17 mouse cellular contexts compared by ENCODE assay signal in genomic region chr7:117508090-117508489, GRCm38 (mm10).
DNase-seq lines count a peak whose midpoint lies in the region; ATAC-seq and TF ChIP-seq lines count a peak whose summit lies in the region.
"Had no signal": no experiment of that assay in that cellular context is flagged by ENCODE, and none has a peak within 500 bp of the region (broad histone marks: within the 10 kb centered on the region; RNA-seq: fewer than 3 reads in every experiment).

No protein-coding gene starts in this region.

- no peaks in the 10 kb centered on the region for H3K27me3 ChIP-seq in hindbrain, embryonic 11.5 days (ENCODE audit: control insufficient read depth, insufficient read depth, low read length)
- no peaks in the 10 kb centered on the region for H3K27me3 ChIP-seq in neural tube, embryonic 12.5 days (replicated peaks)
- H3K27me3 ChIP-seq: heart, embryonic 15.5 days had no signal

- H3K4me2 ChIP-seq in hindbrain, embryonic 11.5 days (replicated peaks; ENCODE audit: low read depth, low read length) = no peak overlapping the region
- H3K4me2 ChIP-seq in neural tube, embryonic 12.5 days (replicated peaks) = no peak overlapping the region
- H3K4me2 ChIP-seq: heart, embryonic 15.5 days had no signal

- ATAC-seq in hindbrain, embryonic 11.5 days (ENCODE audit: low FRiP score) = no peak
- peak; percentile 56 for ATAC-seq in neural tube, embryonic 12.5 days (ENCODE audit: low FRiP score, low read depth)
- no peak for ATAC-seq in erythroblast, adult 5-6 weeks (replicated peaks; ENCODE audit: low FRiP score, poor library complexity, severe bottlenecking)
- ATAC-seq: forebrain, postnatal 0 days; midbrain, embryonic 16.5 days had no signal

- H3K9ac ChIP-seq in hindbrain, embryonic 11.5 days (ENCODE audit: low read depth, low read length) = no peak overlapping the region
- no peak overlapping the region for H3K9ac ChIP-seq in neural tube, embryonic 12.5 days
- H3K9ac ChIP-seq: forebrain, postnatal 0 days; heart, embryonic 15.5 days; liver, embryonic 14.5 days had no signal

- TF ChIP-seq CTCF in layer of hippocampus, adult 2 months (conservative IDR thresholded peaks at IDR 0.05) = no peak

- no peaks in the 10 kb centered on the region for H3K9me3 ChIP-seq in hindbrain, embryonic 11.5 days (ENCODE audit: control insufficient read depth, low read length)
- no peaks in the 10 kb centered on the region for H3K9me3 ChIP-seq in neural tube, embryonic 12.5 days
- H3K9me3 ChIP-seq: heart, embryonic 15.5 days had no signal

- DNase-seq in adrenal gland, postnatal 14 days = peak; percentile 59
- no peak for DNase-seq in adrenal gland, postnatal 4 days (ENCODE audit: low spot score in 2 of 2)
- DNase-seq in layer of hippocampus, adult 2 months (ENCODE audit: low spot score in 2 of 2) = no peak
- no peak for DNase-seq in layer of hippocampus, postnatal 25 days (ENCODE audit: extremely low spot score in 1 of 2, low spot score in 1 of 2)
- DNase-seq in hindbrain, embryonic 11.5 days (ENCODE audit: low spot score) = peak; percentile 16
- no peak for DNase-seq in MN1 (ENCODE audit: low spot score)
- DNase-seq: cerebellum, postnatal 10 days; forebrain, postnatal 0 days; heart, adult 2 months; retina, postnatal 1 day; thymus, adult 18-20 months had no signal

- 52% methylated on average over 8 of the region's 8 CpGs for WGBS in hindbrain, embryonic 11.5 days
- 70% methylated on average over 8 of the region's 8 CpGs for WGBS in neural tube, embryonic 12.5 days

- no peak overlapping the region for H3K4me3 ChIP-seq in layer of hippocampus, adult 2 months
- H3K4me3 ChIP-seq in hindbrain, embryonic 11.5 days (ENCODE audit: low read depth, low read length) = no peak overlapping the region
- no peak overlapping the region for H3K4me3 ChIP-seq in neural tube, embryonic 12.5 days
- H3K4me3 ChIP-seq: erythroblast, embryonic 14.5 days; heart, adult 2 months; heart, embryonic 15.5 days had no signal

- H3K27ac ChIP-seq in layer of hippocampus, adult 2 months = peak overlapping the region; percentile 19; the same call in 1 of the 2 replicates
- H3K27ac ChIP-seq in hindbrain, embryonic 11.5 days (ENCODE audit: low read depth, low read length) = no peak overlapping the region
- no peak overlapping the region for H3K27ac ChIP-seq in neural tube, embryonic 12.5 days
- H3K27ac ChIP-seq: heart, adult 2 months; heart, embryonic 15.5 days; liver, embryonic 14.5 days had no signal

- no peaks in the 10 kb centered on the region for H3K36me3 ChIP-seq in hindbrain, embryonic 11.5 days (ENCODE audit: control insufficient read depth, insufficient read depth, low read length)
- H3K36me3 ChIP-seq in neural tube, embryonic 12.5 days = no peaks in the 10 kb centered on the region
- H3K36me3 ChIP-seq: heart, embryonic 15.5 days had no signal

- no peaks in the 10 kb centered on the region for H3K4me1 ChIP-seq in hindbrain, embryonic 11.5 days (replicated peaks; ENCODE audit: control insufficient read depth, insufficient read depth, low read length)
- peaks cover 10% of the 10 kb centered on the region for H3K4me1 ChIP-seq in neural tube, embryonic 12.5 days

Comparison
In these comparisons a context has a peak if more than half of its experiments do, and no peak if none do; other contexts are left out.
1. DNase-seq: peak in adrenal gland, postnatal 14 days (single experiment) and hindbrain, embryonic 11.5 days (single experiment); none in adrenal gland, postnatal 4 days (0 of 2), layer of hippocampus, adult 2 months (0 of 2), layer of hippocampus, postnatal 25 days (0 of 2) and MN1 (single experiment).